ENCODE assay signal across 16 mouse cellular contexts in genomic region chr8:83576516-83576895, GRCm38 (mm10). TPM values are rescaled to one million over a fixed set of nuclear protein-coding genes. Genes with fewer than 3 reads are reported as not detected.
DNase-seq lines count a peak whose midpoint lies in the region; ATAC-seq and TF ChIP-seq lines count a peak whose summit lies in the region.
"Had no signal": no experiment of that assay in that cellular context is flagged by ENCODE, and none has a peak within 500 bp of the region (broad histone marks: within the 10 kb centered on the region; RNA-seq: fewer than 3 reads in every experiment).

No protein-coding gene starts in this region.

- H3K4me1 ChIP-seq in heart, embryonic 11.5 days (ENCODE audit: control insufficient read depth, insufficient read depth, low read length), result peaks cover 65% of the 10 kb centered on the region
- peaks cover 78% of the 10 kb centered on the region for H3K4me1 ChIP-seq in heart, embryonic 15.5 days (replicated peaks)
- H3K4me1 ChIP-seq in liver, embryonic 12.5 days, result peaks cover 69% of the 10 kb centered on the region

- intact Hi-C loops in left cerebral cortex, adult 2 months (cut with DNase I), result no loop called here
- intact Hi-C loops in left cerebral cortex, postnatal 4 days (cut with DNase I), result no loop called here

- H3K4me2 ChIP-seq in heart, embryonic 11.5 days, result peak overlapping the region; percentile 51
- H3K4me2 ChIP-seq in heart, embryonic 15.5 days, result peak overlapping the region; percentile 48
- no peak overlapping the region for H3K4me2 ChIP-seq in liver, embryonic 12.5 days
- H3K4me2 ChIP-seq: liver, embryonic 15.5 days; midbrain, embryonic 12.5 days; neural tube, embryonic 15.5 days had no signal

- WGBS in heart, embryonic 11.5 days (ENCODE audit: insufficient replicate concordance), result 43% methylated on average over 4 of the region's 4 CpGs
- WGBS in heart, embryonic 15.5 days, result 28% methylated on average over 3 of the region's 4 CpGs
- 70% methylated on average over 3 of the region's 4 CpGs for WGBS in liver, embryonic 12.5 days (ENCODE audit: insufficient replicate concordance)

- no peak for TF ChIP-seq CTCF in left cerebral cortex, adult 2 months (IDR thresholded peaks at IDR 0.05)

- peak overlapping the region; percentile 91 for H3K27ac ChIP-seq in heart, embryonic 11.5 days (ENCODE audit: low read depth, low read length)
- H3K27ac ChIP-seq in left cerebral cortex, adult 2 months, result peak overlapping the region; percentile 32; the same call in 1 of the 2 replicates
- peak overlapping the region; percentile 97 for H3K27ac ChIP-seq in heart, embryonic 15.5 days
- peak overlapping the region; percentile 25; the same call in 1 of the 2 replicates for H3K27ac ChIP-seq in liver, embryonic 12.5 days
- H3K27ac ChIP-seq: midbrain, embryonic 12.5 days; neural tube, embryonic 15.5 days had no signal

- DNase-seq in heart, postnatal 4 days, result no peak
- peak in 1 of 2 experiments; percentile 5 for DNase-seq in left cerebral cortex, adult 2 months (ENCODE audit: extremely low spot score in 1 of 2, low spot score in 2 of 2)
- no peak for DNase-seq in left cerebral cortex, postnatal 4 days
- DNase-seq in testis, postnatal 14 days (ENCODE audit: low spot score), result no peak
- DNase-seq: right cerebral cortex, postnatal 4 days; thymus, postnatal 14 days had no signal

- no peaks in the 10 kb centered on the region for H3K9me3 ChIP-seq in heart, embryonic 11.5 days (replicated peaks; ENCODE audit: control insufficient read depth, low read length)
- no peaks in the 10 kb centered on the region for H3K9me3 ChIP-seq in heart, embryonic 15.5 days (replicated peaks)
- no peaks in the 10 kb centered on the region for H3K9me3 ChIP-seq in liver, embryonic 12.5 days (replicated peaks)
- H3K9me3 ChIP-seq: liver, embryonic 15.5 days; midbrain, embryonic 12.5 days; neural tube, embryonic 15.5 days had no signal

- H3K27me3 ChIP-seq in heart, embryonic 11.5 days (ENCODE audit: control insufficient read depth, insufficient read depth, low read length), result no peaks in the 10 kb centered on the region
- no peaks in the 10 kb centered on the region for H3K27me3 ChIP-seq in heart, embryonic 15.5 days
- H3K27me3 ChIP-seq in liver, embryonic 12.5 days (replicated peaks), result no peaks in the 10 kb centered on the region
- H3K27me3 ChIP-seq: liver, embryonic 15.5 days; midbrain, embryonic 12.5 days; neural tube, embryonic 15.5 days had no signal

- ATAC-seq in heart, embryonic 11.5 days (replicated peaks; ENCODE audit: insufficient number of reproducible peaks, low FRiP score, low TSS enrichment), result no peak
- no peak for ATAC-seq in heart, embryonic 15.5 days (replicated peaks; ENCODE audit: insufficient number of reproducible peaks, insufficient read depth, low FRiP score, low read depth)
- no peak for ATAC-seq in liver, embryonic 12.5 days
- no peak for ATAC-seq in inflammation-experienced regulatory T-cells, adult 6 months

- no peak overlapping the region for H3K4me3 ChIP-seq in heart, embryonic 11.5 days (ENCODE audit: low read depth, low read length)
- no peak overlapping the region for H3K4me3 ChIP-seq in left cerebral cortex, adult 2 months
- H3K4me3 ChIP-seq in heart, embryonic 15.5 days, result peak overlapping the region; percentile 22; the same call in 1 of the 2 replicates
- no peak overlapping the region for H3K4me3 ChIP-seq in liver, embryonic 12.5 days
- H3K4me3 ChIP-seq: liver, embryonic 15.5 days; midbrain, embryonic 12.5 days; neural tube, embryonic 15.5 days had no signal

- H3K9ac ChIP-seq in heart, embryonic 11.5 days (ENCODE audit: low read depth, low read length), result no peak overlapping the region; the same call in 1 of the 2 replicates
- H3K9ac ChIP-seq in heart, embryonic 15.5 days, result peak overlapping the region; percentile 47
- no peak overlapping the region for H3K9ac ChIP-seq in liver, embryonic 12.5 days
- H3K9ac ChIP-seq: liver, embryonic 15.5 days; midbrain, embryonic 12.5 days; neural tube, embryonic 15.5 days had no signal

- H3K36me3 ChIP-seq in heart, embryonic 11.5 days (ENCODE audit: control insufficient read depth, insufficient read depth, low read length), result peaks cover 9% of the 10 kb centered on the region
- H3K36me3 ChIP-seq in heart, embryonic 15.5 days, result peaks cover 12% of the 10 kb centered on the region
- H3K36me3 ChIP-seq in liver, embryonic 12.5 days, result peaks cover 61% of the 10 kb centered on the region

RNA-seq across cellular contexts. Expression of gene Ndufb7, which starts 10.0 kb away (rescaled TPM):
- polyA plus RNA-seq in heart, embryonic 11.5 days (2014; fragmentation: Nextera tagmentation; extraction: Ambion mirVana), result 546 and 556 TPM in 2 replicates
- total RNA-seq in heart, postnatal 4 days (2021), result 100 to 1,000 TPM; 517 to 525 TPM
- total RNA-seq in left cerebral cortex, adult 2 months (2021), result 100 to 1,000 TPM; 144 to 147 TPM
- 100 to 1,000 TPM; 120 to 136 TPM for total RNA-seq in left cerebral cortex, postnatal 4 days (2021)
- 537 and 672 TPM in 2 replicates for polyA plus RNA-seq in heart, embryonic 15.5 days (2015; fragmentation: Nextera tagmentation; extraction: Ambion mirVana)
- polyA plus RNA-seq in liver, embryonic 12.5 days (2016; fragmentation: Nextera tagmentation; extraction: Ambion mirVana), result 290 and 291 TPM in 2 replicates
- polyA plus RNA-seq in inflammation-experienced regulatory T-cells, adult 6 months (2017; shearing (Covaris generic)), result 100 to 1,000 TPM; 284 to 389 (median 291) TPM

RNA-seq across cellular contexts. Expression of gene Tecr, which starts 31.3 kb away (rescaled TPM):
- polyA plus RNA-seq in heart, embryonic 11.5 days (2014; fragmentation: Nextera tagmentation; extraction: Ambion mirVana), result 531 and 534 TPM in 2 replicates
- 100 to 1,000 TPM; 162 to 169 TPM for total RNA-seq in heart, postnatal 4 days (2021)
- total RNA-seq in left cerebral cortex, adult 2 months (2021), result 100 to 1,000 TPM; 572 to 605 TPM
- 100 to 1,000 TPM; 610 to 661 TPM for total RNA-seq in left cerebral cortex, postnatal 4 days (2021)
- 349 and 431 TPM in 2 replicates for polyA plus RNA-seq in heart, embryonic 15.5 days (2015; fragmentation: Nextera tagmentation; extraction: Ambion mirVana)
- polyA plus RNA-seq in liver, embryonic 12.5 days (2016; fragmentation: Nextera tagmentation; extraction: Ambion mirVana), result 371 and 378 TPM in 2 replicates
- polyA plus RNA-seq in inflammation-experienced regulatory T-cells, adult 6 months (2017; shearing (Covaris generic)), result 100 to 1,000 TPM; 341 to 488 (median 426) TPM

RNA-seq across cellular contexts. Expression of gene Dnajb1, which starts 31.5 kb away (rescaled TPM):
- polyA plus RNA-seq in heart, embryonic 11.5 days (2014; fragmentation: Nextera tagmentation; extraction: Ambion mirVana), result 51.2 and 51.5 TPM in 2 replicates
- 10 to 100 TPM; 21.3 to 22.8 TPM for total RNA-seq in heart, postnatal 4 days (2021)
- total RNA-seq in left cerebral cortex, adult 2 months (2021), result 10 to 100 TPM; 50.1 to 71.0 TPM
- 10 to 100 TPM; 35.3 to 35.9 TPM for total RNA-seq in left cerebral cortex, postnatal 4 days (2021)
- 36.7 and 47.2 TPM in 2 replicates for polyA plus RNA-seq in heart, embryonic 15.5 days (2015; fragmentation: Nextera tagmentation; extraction: Ambion mirVana)
- 65.1 and 69.8 TPM in 2 replicates for polyA plus RNA-seq in liver, embryonic 12.5 days (2016; fragmentation: Nextera tagmentation; extraction: Ambion mirVana)
- polyA plus RNA-seq in inflammation-experienced regulatory T-cells, adult 6 months (2017; shearing (Covaris generic)), result 10 to 100 TPM; 36.3 to 53.7 (median 41.0) TPM

RNA-seq across cellular contexts. Expression of gene Olfr370, which starts 40.9 kb away (rescaled TPM):
- 0.08 TPM in 1 of 2 replicates, not detected in the other for polyA plus RNA-seq in heart, embryonic 11.5 days (2014; fragmentation: Nextera tagmentation; extraction: Ambion mirVana)
- not detected for total RNA-seq in heart, postnatal 4 days (2021)
- not detected for total RNA-seq in left cerebral cortex, adult 2 months (2021)
- not detected for total RNA-seq in left cerebral cortex, postnatal 4 days (2021)
- polyA plus RNA-seq in heart, embryonic 15.5 days (2015; fragmentation: Nextera tagmentation; extraction: Ambion mirVana), result not detected in 2 replicates
- polyA plus RNA-seq in liver, embryonic 12.5 days (2016; fragmentation: Nextera tagmentation; extraction: Ambion mirVana), result not detected in 2 replicates
- not detected for polyA plus RNA-seq in inflammation-experienced regulatory T-cells, adult 6 months (2017; shearing (Covaris generic))
- total RNA-seq: heart, adult 18-20 months; layer of hippocampus, postnatal 10 days had no signal
- polyA plus RNA-seq: forebrain, embryonic 14.5 days; liver, embryonic 15.5 days; midbrain, embryonic 12.5 days; neural tube, embryonic 15.5 days had no signal

Comparison
In these comparisons a context has a peak if more than half of its experiments do, and no peak if none do; other contexts are left out.
1. H3K27ac ChIP-seq: peak in every context shown above with its lines; median percentile 97 in heart, embryonic 15.5 days; 91 in heart, embryonic 11.5 days; 32 in left cerebral cortex, adult 2 months; 25 in liver, embryonic 12.5 days.